Mouse (Mus musculus) kidney, adult 2 months (tissue): Measurements from ENCODE around the gene Eif2ak2.

Experiments used
- CTCF ChIP-seq: fragments of 200-500 bp; conservative IDR thresholded peaks from 2 replicates; pipeline ENCODE4 v1.5.1; 2011; ENCODE audit warnings: low read depth, mild to moderate bottlenecking, control low read depth, low read length, moderate library complexity, mixed read lengths; ENCODE audit not compliant: insufficient read depth, insufficient read length
- POLR2A ChIP-seq: fragments of 200-500 bp; IDR thresholded peaks from one replicate; pipeline ENCODE4 v1.6.1; 2011; ENCODE audit warnings: low read depth, low read length, control low read depth

GRCm38 (mm10) chr17:78894991-78895390 lies 12.6 kb upstream of the Eif2ak2 start:
- TF ChIP-seq CTCF (no peak), POLR2A (no peak)
